Mouse (Mus musculus) kidney, postnatal 0 days (tissue): ENCODE data around the gene Actl10. TPM values are rescaled to one million over a fixed set of nuclear protein-coding genes. Genes with fewer than 3 reads are reported as not detected.

Experiments used
- ATAC-seq: fragments of 200-750 bp; cut with Nextera tagmentation; replicated peaks from 2 replicates; pipeline ENCODE4 v1.8.0; 2017; ENCODE audit warnings: low read depth, moderate number of reproducible peaks, moderate TSS enrichment, moderate library complexity; ENCODE audit not compliant: low FRiP score
- DNase-seq: peaks from one replicate; pipeline ENCODE4 v3.0.0-alpha.2; 2016; ENCODE audit warnings: low spot score
- H3K27ac ChIP-seq: fragments of 300-500 bp; sonication (generic); 2 replicates; pipeline ENCODE4 v1.5.1; 2014; ENCODE audit warnings: mild to moderate bottlenecking
- H3K27me3 ChIP-seq: fragments of 300-500 bp; sonication (generic); 2 replicates; pipeline ENCODE4 v1.6.1; 2014; ENCODE audit warnings: low read length, mixed read lengths; ENCODE audit not compliant: insufficient read depth
- H3K36me3 ChIP-seq: fragments of 300-500 bp; sonication (generic); 2 replicates; pipeline ENCODE4 v1.6.1; 2014; ENCODE audit warnings: low read length, mixed read lengths; ENCODE audit not compliant: insufficient read depth
- H3K4me1 ChIP-seq: fragments of 300-500 bp; sonication (generic); replicated peaks from 2 replicates; pipeline ENCODE4 v1.6.1; 2014; ENCODE audit warnings: antibody characterized with exemption, low read length, mixed read lengths; ENCODE audit not compliant: insufficient read depth
- H3K4me2 ChIP-seq: fragments of 300-500 bp; sonication (generic); 2 replicates; pipeline ENCODE4 v1.6.1; 2014; ENCODE audit warnings: mild to moderate bottlenecking, low read length, moderate library complexity, mixed read lengths
- H3K4me3 ChIP-seq: fragments of 300-500 bp; sonication (generic); replicated peaks from 2 replicates; pipeline ENCODE4 v1.5.1; 2014; ENCODE audit warnings: low read depth, low read length
- H3K9ac ChIP-seq: fragments of 300-500 bp; sonication (generic); 2 replicates; pipeline ENCODE4 v1.6.1; 2014; ENCODE audit warnings: low read depth, low read length
- H3K9me3 ChIP-seq: fragments of 300-500 bp; sonication (generic); replicated peaks from 2 replicates; pipeline ENCODE4 v1.6.1; 2016; ENCODE audit warnings: low read length, inconsistent platforms, mixed read lengths
- CTCF ChIP-seq: IDR thresholded peaks from 2 replicates; pipeline ENCODE4 v1.5.1; 2016; ENCODE audit warnings: antibody characterized with exemption, low read depth, mild to moderate bottlenecking, moderate library complexity
- WGBS: fragments of 180-500 bp; shearing (Covaris S2); extraction: QIAGEN DNeasy Blood & Tissue Kit; methylation state at CpG from one replicate; pipeline ENCODE4 v1.1.7; 2014; 5-methylcytosine and 5-hydroxymethylcytosine counted together
- polyA plus RNA-seq: library from polyadenylated mRNA; unstranded; fragments of >200 nt; fragmentation: Nextera tagmentation; extraction: Ambion mirVana; gene quantifications from 2 replicates; pipeline ENCODE4 v1.2.1, GENCODE M21; 2015

Actl10 gene
- polyA plus RNA-seq, 1 experiment from 2014 or later: not detected

DNA sequence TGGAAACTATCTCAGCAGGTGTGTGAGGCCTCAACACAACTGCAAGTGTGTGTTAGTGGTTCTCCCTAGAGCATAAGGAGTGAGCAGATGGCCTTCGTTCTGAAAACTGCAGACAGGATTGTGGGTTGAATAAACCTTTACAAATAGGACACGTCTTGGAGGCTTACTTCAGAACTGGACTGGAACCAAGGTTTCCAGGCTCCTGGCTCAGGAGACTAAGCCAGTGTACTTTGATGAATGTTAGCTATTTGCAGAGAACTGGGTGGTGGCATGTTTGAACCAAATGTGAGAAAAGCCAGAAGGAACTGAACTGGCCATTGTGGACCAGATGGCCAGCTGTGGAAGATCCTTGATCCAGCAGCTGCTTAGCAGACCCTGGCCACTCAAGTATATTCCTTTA lies 13.3 kb upstream of the Actl10 start:
- no peak for TF ChIP-seq CTCF
- H3K9ac ChIP-seq: no peak overlapping the region
- no peak overlapping the region for H3K27ac ChIP-seq
- ATAC-seq: no peak
- DNase-seq: no peak
- WGBS: 62% methylated on average over 2 of the region's 2 CpGs
- no peaks in the 10 kb centered on the region for H3K27me3 ChIP-seq
- H3K9me3 ChIP-seq: no peaks in the 10 kb centered on the region
- peaks cover 21% of the 10 kb centered on the region for H3K36me3 ChIP-seq
- H3K4me1 ChIP-seq: no peaks in the 10 kb centered on the region
- H3K4me3 ChIP-seq: no peak overlapping the region
- H3K4me2 ChIP-seq: no peak overlapping the region

DNA sequence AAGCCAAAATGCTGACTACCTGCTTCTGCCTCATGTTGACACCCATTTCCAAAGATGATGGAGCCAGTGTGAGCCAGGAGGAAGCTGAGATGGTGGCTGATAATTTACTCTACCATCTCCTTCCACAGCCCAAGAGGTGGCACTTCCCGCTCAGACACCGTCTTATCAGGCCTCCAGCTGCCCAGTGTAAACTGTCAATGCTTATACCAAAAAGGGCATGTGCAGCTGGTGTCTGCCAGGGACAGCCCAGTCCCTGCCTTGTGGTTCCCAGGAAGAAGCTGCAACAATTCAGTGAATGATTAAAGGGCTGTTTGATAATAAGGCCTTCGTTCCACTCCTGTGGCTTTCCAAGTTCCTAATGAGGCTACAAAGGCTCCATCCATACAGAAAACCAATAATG lies 12.9 kb upstream of the Actl10 start:
- Histone ChIP-seq H3K36me3 (peaks cover 21% of the 10 kb centered on the region), H3K27ac (no peak overlapping the region), H3K9me3 (no peaks in the 10 kb centered on the region), H3K4me2 (no peak overlapping the region), H3K27me3 (no peaks in the 10 kb centered on the region), H3K4me3 (no peak overlapping the region), H3K4me1 (no peaks in the 10 kb centered on the region), H3K9ac (no peak overlapping the region)
- no peak for TF ChIP-seq CTCF
- 73% methylated on average over 3 of the region's 3 CpGs for WGBS
- ATAC-seq: no peak
- no peak for DNase-seq

GRCm38 (mm10) chr2:154539720-154540119 lies 11.9 kb upstream of the Actl10 start:
- TF ChIP-seq CTCF: peak; percentile 78
- ATAC-seq (no peak), DNase-seq (peak; percentile 80)
- Histone ChIP-seq H3K4me3 (no peak overlapping the region), H3K4me2 (no peak overlapping the region), H3K4me1 (no peaks in the 10 kb centered on the region), H3K9me3 (no peaks in the 10 kb centered on the region), H3K27me3 (no peaks in the 10 kb centered on the region), H3K36me3 (peaks cover 18% of the 10 kb centered on the region), H3K9ac (no peak overlapping the region), H3K27ac (no peak overlapping the region)
- WGBS: 69% methylated on average over 3 of the region's 3 CpGs

DNA sequence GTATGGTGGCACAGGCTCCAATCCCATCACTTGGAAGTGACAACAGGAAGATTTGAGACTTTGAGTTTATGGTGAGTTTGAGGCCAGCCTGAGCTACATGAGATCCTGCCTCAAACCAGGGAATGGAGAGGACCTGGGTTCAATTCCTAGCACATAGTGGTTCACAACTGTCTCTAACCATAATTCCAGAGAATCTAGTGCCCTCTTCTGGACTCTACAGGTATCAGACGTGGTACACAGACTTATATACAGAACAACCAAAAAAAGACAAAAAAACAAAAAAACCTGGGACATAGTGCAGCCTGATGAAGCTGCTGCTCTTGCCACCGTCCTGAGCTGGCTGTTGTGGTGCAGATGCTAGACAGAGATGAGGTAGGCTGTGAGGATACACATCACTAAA lies 9.9 kb upstream of the Actl10 start:
- 83% methylated on average over 2 of the region's 2 CpGs for WGBS
- DNase-seq: no peak
- Histone ChIP-seq H3K27me3 (no peaks in the 10 kb centered on the region), H3K9ac (no peak overlapping the region), H3K36me3 (peaks cover 1% of the 10 kb centered on the region), H3K9me3 (no peaks in the 10 kb centered on the region), H3K4me3 (no peak overlapping the region), H3K27ac (no peak overlapping the region), H3K4me2 (no peak overlapping the region), H3K4me1 (no peaks in the 10 kb centered on the region)
- ATAC-seq: no peak
- no peak for TF ChIP-seq CTCF

DNA sequence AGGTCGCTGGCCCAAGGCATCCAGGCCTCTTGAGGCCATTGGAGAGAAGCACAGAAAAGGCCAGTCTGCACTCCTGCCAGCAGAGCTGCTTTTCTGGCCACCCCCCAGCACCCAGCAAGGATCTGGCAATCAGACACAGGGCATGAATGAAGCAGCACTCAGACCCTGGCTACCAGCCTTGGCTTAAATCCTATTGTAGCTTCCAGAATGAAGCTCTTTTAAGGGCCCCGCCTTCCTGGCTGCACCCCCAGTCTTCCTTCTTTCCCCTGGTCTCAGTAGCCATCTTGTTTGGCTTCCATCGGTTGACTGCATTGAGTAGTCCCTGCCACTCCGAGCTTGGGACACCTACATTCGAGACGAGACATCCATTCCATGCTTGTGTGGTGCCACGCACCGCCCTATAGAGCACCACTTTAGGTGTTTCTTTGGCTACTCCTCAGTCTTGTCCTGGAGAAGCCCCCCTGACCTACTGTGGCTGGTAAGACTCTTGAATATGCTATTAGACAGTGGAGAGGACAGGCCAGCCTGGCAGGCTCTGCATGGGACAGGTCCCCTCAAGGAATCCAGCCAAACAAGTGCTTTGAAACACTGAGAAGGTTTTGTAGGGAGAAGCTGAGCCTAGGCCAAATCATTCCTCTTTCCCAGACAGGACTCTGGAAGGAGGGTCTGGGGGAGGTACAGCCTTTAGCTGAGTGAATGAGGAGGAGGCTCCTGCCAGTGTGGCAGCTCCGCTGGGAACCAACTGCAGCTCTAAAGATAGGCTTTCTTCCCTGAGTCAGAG lies 7.8 kb upstream of the Actl10 start:
- DNase-seq (peak; percentile 31), ATAC-seq (no peak)
- Histone ChIP-seq H3K9ac (no peak overlapping the region), H3K4me2 (no peak overlapping the region), H3K9me3 (no peaks in the 10 kb centered on the region), H3K36me3 (no peaks in the 10 kb centered on the region; the same call in 1 of the 2 replicates), H3K27ac (no peak overlapping the region), H3K4me3 (no peak overlapping the region), H3K4me1 (no peaks in the 10 kb centered on the region), H3K27me3 (no peaks in the 10 kb centered on the region)
- WGBS: 82% methylated on average over 9 of the region's 9 CpGs
- no peak for TF ChIP-seq CTCF

GRCm38 (mm10) chr2:154546711-154547110 lies 4.9 kb upstream of the Actl10 start, which contains the start of gene 1700003F12Rik:
Gene 1700003F12Rik, plus strand, starts transcription at chr2:154547085.
- no peak within 1 kb of the TSS for H3K9ac ChIP-seq

More at GRCm38 (mm10) chr2:154546711-154547110, 4.9 kb upstream of the Actl10 start, which contains the start of gene 1700003F12Rik:
- WGBS: 91% methylated on average over 10 of the region's 10 CpGs
- no peak within 1 kb of the TSS for H3K4me3 ChIP-seq
- H3K27ac ChIP-seq: no peak within 1 kb of the TSS
- no peaks in the 10 kb centered on the region; the same call in 1 of the 2 replicates for H3K36me3 ChIP-seq
- ATAC-seq (no peak), DNase-seq (no peak)
- H3K27me3 ChIP-seq: peaks cover 4% of the 10 kb centered on the region; the same call in 1 of the 2 replicates
- H3K4me1 ChIP-seq: peaks cover 10% of the 10 kb centered on the region
- TF ChIP-seq CTCF: no peak
- no peak within 1 kb of the TSS for H3K4me2 ChIP-seq
- H3K9me3 ChIP-seq: no peaks in the 10 kb centered on the region
